Mouse (Mus musculus) urinary bladder, postnatal 4 days (tissue): ENCODE results near the gene Gm20388.

Source experiments
- DNase-seq, 2 experiments: peaks; one replicate each; pipeline ENCODE4 v3.0.0; 2021 to 2022; ENCODE audit warnings: low spot score in 2 of 2

The Gm20388 gene

DNA sequence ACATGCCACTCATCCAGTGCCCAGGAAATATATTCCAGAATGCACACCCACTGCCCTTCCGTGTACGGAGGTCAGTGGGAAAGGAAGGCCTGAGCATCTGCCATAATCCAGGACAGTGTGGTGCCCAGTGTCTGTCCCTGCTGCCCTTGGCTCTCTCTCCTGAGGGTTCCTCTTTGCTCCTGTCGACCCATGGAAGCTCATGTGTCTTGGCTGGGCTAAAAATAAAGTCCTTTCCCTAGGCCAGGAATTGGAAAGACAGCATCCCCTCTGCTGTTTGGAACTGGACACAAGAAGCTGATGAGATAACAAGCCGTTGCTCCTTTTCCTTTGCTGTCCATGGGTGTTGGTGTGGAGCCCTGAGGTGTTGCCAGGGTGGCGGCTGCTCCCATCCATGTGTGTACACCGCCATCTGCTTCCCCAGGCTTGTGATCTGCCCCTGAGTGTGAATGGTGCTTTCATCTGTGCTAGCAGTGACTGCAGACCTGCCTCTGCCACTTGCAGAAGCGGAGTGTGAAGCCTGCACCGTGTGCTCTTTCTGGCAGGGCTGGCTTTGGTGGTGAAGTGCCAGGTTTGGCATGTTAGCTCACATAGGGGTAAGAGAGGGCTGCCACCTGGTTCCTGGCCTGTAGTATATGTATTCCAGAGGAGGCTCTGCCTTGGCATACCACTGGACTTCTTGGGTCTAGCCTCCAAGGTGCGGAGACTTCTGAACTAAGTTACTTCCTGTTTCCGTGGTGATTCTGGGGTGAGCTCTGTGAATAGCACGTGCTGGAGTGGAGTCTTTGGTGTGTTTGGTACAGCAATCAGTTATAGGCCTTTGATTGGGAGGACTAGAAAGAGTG, 4371.3 kb downstream of the Gm20388 start:
- no peak for DNase-seq

DNA sequence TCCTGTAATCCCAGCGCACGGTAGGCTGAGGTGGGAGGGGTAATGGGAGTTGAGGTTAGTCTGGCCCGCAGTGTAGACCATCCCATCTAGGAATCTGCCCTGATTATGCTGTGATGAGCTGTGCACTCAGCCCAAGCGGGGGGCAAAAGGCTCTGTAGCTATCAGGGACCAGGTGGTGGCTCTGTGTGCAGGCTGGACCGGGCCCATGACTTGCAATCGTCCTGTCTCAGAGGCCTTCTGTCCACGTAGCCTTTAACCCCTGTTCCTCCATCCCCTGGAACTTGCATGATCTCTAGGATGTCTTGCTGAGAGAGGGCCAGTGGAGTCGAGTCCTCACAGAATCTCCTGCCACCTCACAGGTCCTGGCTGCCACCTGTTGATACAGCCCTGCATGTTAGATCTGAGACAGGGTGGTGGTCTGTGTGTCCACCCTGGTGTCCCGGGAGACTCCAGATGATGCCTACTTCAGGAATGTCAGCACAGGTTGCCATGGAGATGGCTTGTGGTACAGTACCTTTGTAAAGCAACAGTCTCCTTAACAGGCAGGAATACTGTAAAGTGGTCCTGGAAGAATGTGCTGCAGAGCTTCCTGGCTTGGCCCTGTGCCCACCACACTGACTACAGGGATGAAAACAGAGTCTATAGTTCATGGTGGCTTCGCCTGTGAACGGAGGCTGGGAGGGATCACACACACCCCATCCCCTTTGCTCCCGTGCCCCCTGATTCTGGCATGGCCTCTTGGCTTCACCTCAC, 4372.4 kb downstream of the Gm20388 start:
- no peak for DNase-seq

GRCm38 (mm10) chr8:124283644-124284332, 4373.1 kb downstream of the Gm20388 start:
- DNase-seq, result no peak

- DNase-seq, result no peak
Measured at GRCm38 (mm10) chr8:124284333-124284711, 4373.7 kb downstream of the Gm20388 start.

GRCm38 (mm10) chr8:124284984-124285576, 4374.4 kb downstream of the Gm20388 start:
- no peak for DNase-seq

DNA sequence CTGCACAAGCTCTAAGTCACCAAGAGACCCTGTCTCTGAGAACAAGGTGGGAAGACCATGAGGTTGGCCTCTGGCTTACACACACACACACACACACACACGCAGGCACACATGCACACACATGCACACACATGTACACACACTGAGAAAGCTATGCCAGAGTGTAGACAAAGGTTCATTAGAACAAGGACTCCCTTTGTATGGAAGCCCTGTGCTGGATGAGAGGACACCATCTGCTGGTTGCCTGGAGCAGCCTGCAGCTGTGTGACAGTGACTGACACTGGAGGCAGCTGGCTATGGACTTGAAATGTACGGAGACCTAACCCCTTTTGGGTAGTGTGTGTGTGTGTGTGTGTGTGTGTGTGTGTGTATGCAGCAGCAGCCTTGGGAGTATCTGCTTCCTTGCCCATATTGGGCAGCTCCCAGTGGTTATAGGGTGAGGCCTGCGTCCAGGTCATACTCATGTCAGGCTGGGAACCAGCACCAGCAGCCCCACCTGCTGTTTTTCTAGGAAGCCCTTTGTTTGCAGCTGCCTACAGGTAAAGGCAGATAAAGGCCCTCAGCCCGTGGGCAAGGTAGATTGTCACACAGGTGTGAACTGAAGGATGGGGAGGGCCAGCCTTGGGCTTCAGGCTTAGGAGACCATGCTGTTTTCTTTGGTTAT, 4376.0 kb downstream of the Gm20388 start:
- DNase-seq, result no peak

DNA sequence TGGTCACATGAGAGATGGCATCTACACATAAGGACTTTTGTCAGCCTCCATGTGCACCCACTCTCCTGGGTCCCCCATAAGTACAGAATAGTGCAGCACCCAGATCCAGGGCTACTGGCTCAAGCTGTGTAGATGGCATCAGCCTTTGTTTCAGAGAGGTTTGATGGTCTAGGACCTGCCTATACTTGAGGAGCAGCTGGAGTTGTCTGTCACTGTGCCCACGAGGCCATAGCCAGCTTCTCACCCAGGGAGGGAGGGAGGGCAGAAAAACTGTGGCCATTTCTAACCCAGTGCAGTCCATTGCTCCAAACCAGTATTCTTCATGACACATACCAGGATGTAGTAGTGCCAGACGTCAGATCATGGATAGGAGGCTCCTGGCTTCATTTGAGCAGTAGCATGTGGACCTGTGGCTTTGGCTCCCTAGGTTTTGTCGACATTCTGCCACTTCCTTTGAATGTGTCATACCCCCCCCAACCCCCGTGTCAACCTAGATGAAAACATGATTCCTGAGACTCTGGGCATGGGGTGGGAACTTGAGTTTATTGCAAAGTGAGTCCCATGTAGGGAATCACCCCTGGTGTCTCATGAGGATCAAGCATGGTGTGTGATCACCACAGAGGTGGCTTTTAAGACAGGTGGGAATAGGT, 4377.7 kb downstream of the Gm20388 start:
- no peak for DNase-seq

- DNase-seq, result no peak
Measured at GRCm38 (mm10) chr8:124289481-124290050, 4378.9 kb downstream of the Gm20388 start.

- no peak for DNase-seq
Measured at GRCm38 (mm10) chr8:124290911-124291691, 4380.5 kb downstream of the Gm20388 start.

GRCm38 (mm10) chr8:124291693-124292092, 4381.1 kb downstream of the Gm20388 start:
- DNase-seq, result no peak

GRCm38 (mm10) chr8:124292965-124293364, 4382.3 kb downstream of the Gm20388 start:
- no peak for DNase-seq

DNA sequence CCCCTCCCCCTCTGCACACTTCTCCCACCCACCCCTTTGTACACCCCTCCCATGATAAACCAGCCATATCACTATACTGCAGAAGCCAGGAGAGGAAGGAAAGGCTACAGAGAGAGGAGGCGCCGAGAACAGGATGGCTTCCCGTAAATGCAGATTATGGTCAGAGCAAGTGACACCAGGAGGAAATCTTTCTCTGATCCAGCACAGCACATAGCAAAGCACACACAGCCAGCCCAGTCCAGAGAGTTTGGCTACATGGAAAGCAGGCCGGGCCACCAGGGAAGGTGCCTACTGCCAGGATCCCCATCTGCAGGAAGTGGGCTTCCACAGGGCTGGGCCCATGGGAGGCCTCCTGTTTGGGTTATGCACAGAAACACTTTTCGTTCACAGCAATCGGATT, 4383.8 kb downstream of the Gm20388 start:
- no peak for DNase-seq

DNA sequence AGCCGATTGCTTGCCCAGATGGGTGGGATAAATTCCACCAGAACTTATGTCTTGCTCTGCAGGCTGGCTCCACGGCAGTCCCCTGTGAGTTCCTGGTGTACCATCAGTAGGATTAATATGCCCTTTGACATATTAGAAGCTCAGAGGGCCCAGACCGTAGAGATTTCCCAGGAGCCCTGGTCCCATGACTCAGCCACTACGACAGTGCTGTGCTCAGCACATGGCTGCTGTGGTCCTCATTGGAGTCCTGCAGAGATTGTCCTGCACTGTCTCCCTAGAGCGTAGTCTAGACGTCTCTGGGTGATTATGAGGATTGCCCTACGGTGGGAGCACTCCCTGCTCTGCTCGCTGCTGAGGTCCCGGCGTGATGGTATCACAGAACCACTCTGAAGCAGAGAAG, 4384.3 kb downstream of the Gm20388 start:
- DNase-seq, result no peak

DNA sequence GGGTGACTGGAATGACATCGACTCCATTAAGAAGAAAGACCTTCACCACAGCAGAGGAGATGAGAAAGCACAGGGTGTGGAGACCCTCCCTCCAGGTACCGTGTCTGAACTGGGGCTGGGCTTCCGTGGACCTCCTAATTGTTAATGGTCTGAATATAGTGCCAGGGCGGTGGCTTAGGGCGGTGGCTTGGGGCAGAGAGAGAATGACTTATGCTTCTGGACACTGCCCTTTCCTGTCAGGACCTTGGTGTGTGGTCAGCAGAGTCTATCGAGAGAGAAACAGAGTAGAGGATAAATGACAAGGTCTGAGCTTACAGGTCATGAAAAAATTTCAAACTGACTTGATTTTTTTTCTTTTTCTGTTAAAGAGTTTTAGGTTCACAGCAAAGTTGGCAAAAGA, 4384.7 kb downstream of the Gm20388 start:
- DNase-seq, result no peak

- no peak for DNase-seq
Measured at GRCm38 (mm10) chr8:124301512-124301911, 4390.9 kb downstream of the Gm20388 start.

- DNase-seq, result no peak
Measured at GRCm38 (mm10) chr8:124301935-124302555, 4391.4 kb downstream of the Gm20388 start.

DNA sequence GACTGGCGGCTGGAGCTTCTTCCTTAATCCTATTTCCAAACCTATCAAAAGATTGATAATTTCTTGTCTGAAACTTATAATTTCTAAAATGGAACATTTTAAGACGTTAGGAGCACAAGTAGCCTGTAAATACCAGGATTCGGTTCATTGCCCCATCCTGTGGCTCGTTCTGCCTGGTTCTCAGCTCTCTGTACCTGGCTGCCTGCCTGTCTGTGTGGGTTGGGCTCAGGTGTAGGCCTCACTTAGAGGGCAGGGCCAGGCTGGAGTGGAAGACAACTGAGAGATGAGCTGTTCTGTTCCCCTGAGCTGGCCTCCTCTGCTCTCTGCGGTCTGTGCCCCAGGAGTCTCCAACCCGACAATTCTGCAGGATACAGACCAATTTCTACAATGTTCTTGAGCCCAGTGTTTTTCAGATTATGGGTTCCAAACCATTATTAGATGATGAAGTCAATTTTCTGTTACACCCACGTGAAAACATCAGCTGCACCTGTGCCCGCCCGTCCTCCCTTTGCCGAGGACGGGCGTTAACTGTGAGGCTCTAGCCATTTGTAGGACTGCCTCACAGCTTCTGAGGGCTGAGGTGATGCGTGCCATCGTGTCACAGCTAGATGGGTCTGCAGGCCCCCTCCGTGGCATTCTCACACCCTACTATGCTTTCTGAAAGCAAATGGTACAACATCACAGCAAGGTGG, 4392.7 kb downstream of the Gm20388 start:
- no peak for DNase-seq

GRCm38 (mm10) chr8:124304141-124304540, 4393.5 kb downstream of the Gm20388 start:
- no peak for DNase-seq

DNA sequence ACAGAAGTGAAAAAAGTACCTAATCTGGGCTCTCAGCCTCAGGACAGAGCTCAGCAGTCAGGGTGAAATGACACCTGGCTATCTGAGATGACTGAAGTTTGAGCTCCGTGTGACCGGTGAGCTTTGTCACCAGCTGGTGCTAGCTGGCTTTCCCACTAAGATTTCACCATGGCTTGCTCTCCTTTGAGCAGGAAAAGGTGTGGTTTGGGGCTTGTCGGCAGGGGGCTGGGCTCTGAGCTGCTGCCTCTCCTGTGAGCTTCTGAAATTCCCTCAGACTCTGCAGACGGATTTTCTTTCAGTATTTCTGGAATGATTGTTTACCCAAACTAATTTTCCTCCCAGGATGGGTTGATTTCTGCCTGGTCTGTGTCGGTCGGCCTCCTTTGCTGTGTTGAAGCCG, 4395.9 kb downstream of the Gm20388 start:
- DNase-seq, result no peak
